Mouse (Mus musculus): ENCODE measurements around the gene Lin54. TPM values are rescaled to one million over a fixed set of nuclear protein-coding genes. Genes with fewer than 3 reads are reported as not detected.

Gene Lin54
- polyA plus RNA-seq, 1 experiment: 13.8 TPM

DNA sequence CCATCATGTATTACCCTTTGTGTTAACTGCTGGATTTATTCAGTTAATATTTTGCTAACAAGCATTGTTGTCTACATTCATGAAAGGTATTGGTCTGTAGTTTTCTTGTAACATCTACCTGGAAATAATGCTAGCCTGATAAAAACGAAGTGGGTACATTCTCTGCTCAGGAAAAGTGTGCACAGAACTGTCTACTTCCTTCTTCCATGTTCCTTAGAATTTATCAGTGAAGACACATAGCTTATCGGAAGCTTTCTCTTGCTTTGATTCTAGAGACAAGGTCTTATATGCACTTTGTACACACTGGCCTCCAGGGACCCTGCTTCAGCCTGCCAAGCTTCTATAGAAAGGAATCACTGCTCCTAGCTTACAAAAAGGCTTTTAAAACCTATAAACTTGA, 11.1 kb downstream of the Lin54 start:
- TF ChIP-seq CTCF (IDR thresholded peaks at IDR 0.05; ENCODE audit: control insufficient read depth, insufficient read depth, insufficient replicate concordance, low read depth, low read length) (no peak), POLR2A (IDR thresholded peaks at IDR 0.05; ENCODE audit: control insufficient read depth, low read depth, low read length) (no peak)
- Histone ChIP-seq H3K27me3 (ENCODE audit: control insufficient read depth, insufficient read depth, low read length) (no peaks in the 10 kb centered on the region), H3K27ac (ENCODE audit: control insufficient read depth, insufficient read depth, low read depth, low read length) (no peak overlapping the region), H3K36me3 (ENCODE audit: control insufficient read depth, insufficient read depth, low read length) (0 out of 2 replicates have a peak, but pooled peaks cover 2% of the 10 kb centered on the region), H3K4me3 (ENCODE audit: control insufficient read depth, low read depth, low read length) (no peak overlapping the region), H3K4me1 (ENCODE audit: control insufficient read depth, insufficient read depth, low read length) (no peaks in the 10 kb centered on the region)

DNA sequence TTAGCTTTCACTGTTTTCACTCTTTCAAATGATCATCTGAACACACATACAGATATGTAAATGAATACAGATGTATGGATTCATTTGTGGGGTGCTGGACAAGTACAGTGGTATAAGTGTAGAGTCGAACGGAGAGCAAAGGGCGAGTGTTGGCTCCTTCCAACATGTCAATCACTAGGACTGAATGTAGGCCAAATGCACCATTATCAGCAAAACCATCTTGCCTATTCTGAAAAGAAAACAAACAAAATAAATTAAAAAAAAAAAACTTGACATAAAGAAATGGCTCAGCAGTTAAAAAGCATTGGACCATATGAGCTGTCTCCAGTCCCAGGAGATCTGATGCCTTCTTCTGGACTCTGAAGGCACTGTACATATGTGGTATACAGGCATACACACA, 12.2 kb downstream of the Lin54 start:
- Histone ChIP-seq H3K27me3 (ENCODE audit: control insufficient read depth, insufficient read depth, low read length) (no peaks in the 10 kb centered on the region), H3K4me1 (ENCODE audit: control insufficient read depth, insufficient read depth, low read length) (no peaks in the 10 kb centered on the region), H3K36me3 (ENCODE audit: control insufficient read depth, insufficient read depth, low read length) (0 out of 2 replicates have a peak, but pooled peaks cover 2% of the 10 kb centered on the region), H3K4me3 (ENCODE audit: control insufficient read depth, low read depth, low read length) (no peak overlapping the region), H3K27ac (ENCODE audit: control insufficient read depth, insufficient read depth, low read depth, low read length) (no peak overlapping the region)
- TF ChIP-seq POLR2A (IDR thresholded peaks at IDR 0.05; ENCODE audit: control insufficient read depth, low read depth, low read length) (no peak), CTCF (IDR thresholded peaks at IDR 0.05; ENCODE audit: control insufficient read depth, insufficient read depth, insufficient replicate concordance, low read depth, low read length) (no peak)

DNA sequence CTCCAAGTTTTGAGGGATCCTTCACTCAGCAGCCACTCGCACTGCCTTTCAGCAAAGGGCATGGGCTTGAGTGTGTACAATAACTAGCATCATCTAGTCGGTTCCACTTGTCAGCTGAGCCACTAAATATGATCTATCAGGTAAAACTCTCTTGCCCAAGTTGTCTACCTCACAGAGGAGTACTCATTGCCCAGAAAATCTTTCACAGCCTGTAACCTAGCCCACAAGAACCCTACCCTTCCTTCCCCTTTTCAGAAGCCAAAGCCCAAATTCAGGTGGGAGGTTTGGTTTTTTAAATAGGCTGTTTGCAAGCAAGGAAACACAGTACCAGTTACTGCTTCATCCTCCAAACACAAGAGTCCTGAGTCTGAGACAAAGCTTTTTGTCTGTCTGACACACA, 13.3 kb downstream of the Lin54 start:
- Histone ChIP-seq H3K27me3 (ENCODE audit: control insufficient read depth, insufficient read depth, low read length) (no peaks in the 10 kb centered on the region), H3K27ac (ENCODE audit: control insufficient read depth, insufficient read depth, low read depth, low read length) (no peak overlapping the region), H3K4me1 (ENCODE audit: control insufficient read depth, insufficient read depth, low read length) (no peaks in the 10 kb centered on the region), H3K4me3 (ENCODE audit: control insufficient read depth, low read depth, low read length) (no peak overlapping the region), H3K36me3 (ENCODE audit: control insufficient read depth, insufficient read depth, low read length) (peaks cover 2% of the 10 kb centered on the region; the same call in 1 of the 2 replicates)
- no peak for TF ChIP-seq POLR2A (IDR thresholded peaks at IDR 0.05; ENCODE audit: control insufficient read depth, low read depth, low read length)
- no peak for TF ChIP-seq CTCF (IDR thresholded peaks at IDR 0.05; ENCODE audit: control insufficient read depth, insufficient read depth, insufficient replicate concordance, low read depth, low read length)

DNA sequence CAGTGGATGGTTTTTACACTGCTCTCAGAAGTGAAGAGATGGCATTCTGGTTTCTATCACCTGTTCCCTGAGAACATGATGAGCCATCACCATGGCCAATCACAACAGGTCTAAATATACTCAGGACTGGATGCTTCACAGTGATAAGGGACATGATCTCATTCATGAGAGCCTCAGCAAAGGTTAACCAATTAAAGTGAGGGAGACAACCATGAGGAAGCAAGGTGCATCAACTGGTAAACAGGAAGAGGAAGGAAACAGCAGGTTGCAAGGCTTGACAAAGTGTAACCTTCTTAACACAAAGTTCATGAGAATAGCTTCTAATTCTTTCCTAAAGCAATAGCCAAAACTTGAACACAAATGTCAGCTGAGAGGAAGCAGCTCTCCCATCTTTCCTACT, 16.9 kb downstream of the Lin54 start:
- Histone ChIP-seq H3K27ac (ENCODE audit: control insufficient read depth, insufficient read depth, low read depth, low read length) (no peak overlapping the region), H3K4me3 (ENCODE audit: control insufficient read depth, low read depth, low read length) (no peak overlapping the region), H3K4me1 (ENCODE audit: control insufficient read depth, insufficient read depth, low read length) (no peaks in the 10 kb centered on the region), H3K27me3 (ENCODE audit: control insufficient read depth, insufficient read depth, low read length) (no peaks in the 10 kb centered on the region), H3K36me3 (ENCODE audit: control insufficient read depth, insufficient read depth, low read length) (peaks cover 2% of the 10 kb centered on the region; the same call in 1 of the 2 replicates)
- TF ChIP-seq CTCF (IDR thresholded peaks at IDR 0.05; ENCODE audit: control insufficient read depth, insufficient read depth, insufficient replicate concordance, low read depth, low read length): no peak
- no peak for TF ChIP-seq POLR2A (IDR thresholded peaks at IDR 0.05; ENCODE audit: control insufficient read depth, low read depth, low read length)

DNA sequence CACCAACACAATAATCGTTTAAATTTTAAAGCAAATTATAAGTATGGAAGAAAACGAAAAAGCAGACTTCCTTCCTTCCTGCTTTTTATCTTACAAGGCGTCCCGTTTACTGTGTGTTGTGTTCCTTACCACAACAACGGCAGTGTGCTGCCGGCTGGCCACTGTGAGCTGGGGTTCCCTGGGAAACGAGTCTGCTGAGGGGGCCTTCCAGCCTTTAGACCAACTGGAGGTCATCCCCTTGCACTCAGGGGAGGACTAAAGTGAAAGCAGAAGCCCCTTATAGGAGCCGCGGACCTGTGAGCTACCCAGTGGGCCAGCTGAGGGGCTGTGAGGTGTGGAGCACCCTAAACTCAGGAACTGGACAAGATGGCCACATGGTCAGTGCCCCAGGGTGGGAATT, 22.8 kb downstream of the Lin54 start:
- H3K27me3 ChIP-seq (ENCODE audit: control insufficient read depth, insufficient read depth, low read length): no peaks in the 10 kb centered on the region
- TF ChIP-seq CTCF (IDR thresholded peaks at IDR 0.05; ENCODE audit: control insufficient read depth, insufficient read depth, insufficient replicate concordance, low read depth, low read length) (no peak), POLR2A (IDR thresholded peaks at IDR 0.05; ENCODE audit: control insufficient read depth, low read depth, low read length) (no peak)
- H3K27ac ChIP-seq (ENCODE audit: control insufficient read depth, insufficient read depth, low read depth, low read length): no peak overlapping the region
- peaks cover 2% of the 10 kb centered on the region for H3K36me3 ChIP-seq (ENCODE audit: control insufficient read depth, insufficient read depth, low read length)
- no peaks in the 10 kb centered on the region for H3K4me1 ChIP-seq (ENCODE audit: control insufficient read depth, insufficient read depth, low read length)
- H3K4me3 ChIP-seq (ENCODE audit: control insufficient read depth, low read depth, low read length): no peak overlapping the region

DNA sequence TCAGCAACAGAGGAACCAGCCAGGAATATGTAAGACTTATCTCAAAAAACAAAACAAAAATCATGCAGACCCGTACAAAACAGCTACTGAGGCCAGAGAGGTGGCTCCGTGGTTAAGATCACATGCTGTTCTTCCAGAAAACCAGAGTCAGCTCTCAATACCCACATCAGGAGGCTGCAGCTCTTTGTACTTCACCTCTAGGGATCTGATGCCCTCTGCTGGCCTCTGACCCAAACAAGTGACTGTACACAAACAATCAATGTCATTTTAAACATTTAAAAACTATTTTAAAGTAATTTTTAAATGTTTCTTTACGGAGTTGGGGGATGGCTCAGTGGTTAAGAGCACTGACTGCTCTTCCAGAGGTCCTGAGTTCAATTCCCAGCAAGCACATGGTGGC, 24.1 kb downstream of the Lin54 start:
- Histone ChIP-seq H3K4me1 (ENCODE audit: control insufficient read depth, insufficient read depth, low read length) (no peaks in the 10 kb centered on the region), H3K36me3 (ENCODE audit: control insufficient read depth, insufficient read depth, low read length) (peaks cover 2% of the 10 kb centered on the region; the same call in 1 of the 2 replicates)
- no peak for TF ChIP-seq POLR2A (IDR thresholded peaks at IDR 0.05; ENCODE audit: control insufficient read depth, low read depth, low read length)
- no peak for TF ChIP-seq CTCF (IDR thresholded peaks at IDR 0.05; ENCODE audit: control insufficient read depth, insufficient read depth, insufficient replicate concordance, low read depth, low read length)

DNA sequence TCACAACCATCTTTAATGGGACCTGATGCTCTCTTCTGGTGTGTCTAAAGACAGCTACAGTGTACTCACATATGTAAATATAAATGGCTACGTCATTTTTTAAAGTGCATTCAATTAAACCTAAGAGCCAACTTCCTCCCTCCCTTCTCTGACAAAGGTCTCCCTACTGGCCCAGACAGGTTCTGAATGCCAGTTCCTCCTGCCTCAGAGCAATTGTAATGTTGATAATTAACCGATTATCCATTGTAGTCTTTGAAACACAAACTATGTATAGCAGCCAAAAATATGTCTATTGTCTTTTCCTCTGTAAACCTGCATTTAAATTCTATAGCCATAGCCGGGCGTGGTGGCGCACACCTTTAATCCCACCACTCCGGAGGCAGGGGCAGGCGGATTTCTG, 33.1 kb downstream of the Lin54 start:
- Histone ChIP-seq H3K27ac (ENCODE audit: control insufficient read depth, insufficient read depth, low read depth, low read length) (no peak overlapping the region), H3K27me3 (ENCODE audit: control insufficient read depth, insufficient read depth, low read length) (no peaks in the 10 kb centered on the region), H3K36me3 (ENCODE audit: control insufficient read depth, insufficient read depth, low read length) (no peaks in the 10 kb centered on the region), H3K4me1 (ENCODE audit: control insufficient read depth, insufficient read depth, low read length) (no peaks in the 10 kb centered on the region), H3K4me3 (ENCODE audit: control insufficient read depth, low read depth, low read length) (no peak overlapping the region)
- TF ChIP-seq CTCF (IDR thresholded peaks at IDR 0.05; ENCODE audit: control insufficient read depth, insufficient read depth, insufficient replicate concordance, low read depth, low read length) (no peak), POLR2A (IDR thresholded peaks at IDR 0.05; ENCODE audit: control insufficient read depth, low read depth, low read length) (no peak)

More for the DNA sequence above, 24.1 kb downstream of the Lin54 start:
- Histone ChIP-seq H3K27me3 (ENCODE audit: control insufficient read depth, insufficient read depth, low read length) (no peaks in the 10 kb centered on the region), H3K27ac (ENCODE audit: control insufficient read depth, insufficient read depth, low read depth, low read length) (no peak overlapping the region), H3K4me3 (ENCODE audit: control insufficient read depth, low read depth, low read length) (no peak overlapping the region)

DNA sequence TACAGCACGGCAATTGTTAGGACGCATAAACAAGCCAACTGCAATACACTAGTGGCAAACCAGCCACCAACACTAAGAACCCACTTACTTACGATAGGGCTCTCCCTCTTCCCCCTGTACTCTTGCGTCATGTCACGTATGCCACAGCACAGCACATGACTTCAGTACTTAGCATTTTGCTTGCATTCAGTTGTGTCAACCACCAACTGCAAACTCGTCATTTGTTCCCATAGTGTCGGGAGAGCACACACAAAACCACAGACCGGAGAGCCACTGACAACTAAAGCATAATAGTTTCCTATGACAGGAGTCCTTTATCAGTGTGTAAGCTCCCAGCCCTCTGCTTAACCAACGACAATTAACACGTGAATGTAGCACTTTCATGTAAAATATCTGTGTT, 33.8 kb downstream of the Lin54 start:
- no peak overlapping the region for H3K27ac ChIP-seq (ENCODE audit: control insufficient read depth, insufficient read depth, low read depth, low read length)
- H3K4me3 ChIP-seq (ENCODE audit: control insufficient read depth, low read depth, low read length): no peak overlapping the region
- no peaks in the 10 kb centered on the region for H3K4me1 ChIP-seq (ENCODE audit: control insufficient read depth, insufficient read depth, low read length)
- no peaks in the 10 kb centered on the region for H3K27me3 ChIP-seq (ENCODE audit: control insufficient read depth, insufficient read depth, low read length)
- TF ChIP-seq CTCF (IDR thresholded peaks at IDR 0.05; ENCODE audit: control insufficient read depth, insufficient read depth, insufficient replicate concordance, low read depth, low read length) (no peak), POLR2A (IDR thresholded peaks at IDR 0.05; ENCODE audit: control insufficient read depth, low read depth, low read length) (no peak)
- no peaks in the 10 kb centered on the region for H3K36me3 ChIP-seq (ENCODE audit: control insufficient read depth, insufficient read depth, low read length)

All from testis, adult 2 months (tissue).